Mouse (Mus musculus): ENCODE results near the gene Inpp5a. TPM values are rescaled to one million over a fixed set of nuclear protein-coding genes. Genes with fewer than 3 reads are reported as not detected.

Inpp5a gene
- polyA plus RNA-seq, 1 experiment from 2014 or later, result 25.2 TPM

DNA sequence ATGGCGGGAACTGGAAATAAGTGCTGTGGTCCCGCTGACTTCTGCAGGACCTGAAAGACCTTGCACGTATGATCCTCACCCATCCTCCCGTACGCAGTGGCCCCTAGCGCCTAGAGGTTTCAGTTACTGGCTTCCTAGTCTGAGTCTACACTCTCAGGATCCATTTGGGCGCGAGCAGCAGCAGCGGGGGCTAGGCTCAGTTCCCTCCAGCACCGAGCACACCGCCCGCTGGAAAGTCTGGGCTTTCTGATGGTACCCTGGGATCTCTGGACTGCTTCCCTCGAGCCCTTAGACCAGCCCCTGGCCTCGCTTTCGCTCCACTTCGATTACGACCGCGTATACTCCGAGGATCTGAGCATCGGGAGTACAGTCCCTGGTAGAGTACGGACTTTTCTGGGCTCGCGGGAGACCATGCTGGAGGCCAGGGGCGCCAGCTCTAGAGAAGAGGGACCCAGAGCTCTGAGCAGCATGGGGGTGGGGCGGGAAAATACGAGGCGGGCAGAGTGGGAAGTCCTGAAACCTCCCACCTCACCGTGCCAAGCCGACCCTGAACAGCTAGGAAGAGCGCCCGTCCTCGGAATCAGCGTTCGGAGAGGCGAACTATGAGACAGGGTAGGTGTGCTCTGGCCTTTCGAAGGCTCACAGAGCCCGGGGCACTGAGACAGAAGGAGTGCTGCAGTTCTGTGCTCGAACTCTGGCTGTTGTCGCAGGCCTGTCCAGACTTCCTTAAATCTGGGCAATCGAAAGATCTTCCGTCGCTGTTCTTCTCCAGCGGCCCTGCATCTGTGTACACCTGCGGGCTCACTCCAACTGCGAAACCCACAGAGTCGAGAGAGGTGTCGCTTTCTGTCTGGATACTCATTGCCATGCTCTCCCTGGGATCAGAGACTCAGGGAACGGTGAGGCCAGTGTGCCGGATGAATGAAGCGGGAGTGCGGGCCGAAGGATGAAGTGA, 195.6 kb downstream of the Inpp5a start:
- Histone ChIP-seq H3K27me3 (ENCODE audit: control insufficient read depth, insufficient read depth, low read length) (peaks cover 94% of the 10 kb centered on the region), H3K27ac (ENCODE audit: low read depth, low read length) (no peak overlapping the region), H3K4me3 (ENCODE audit: low read depth, low read length) (peak overlapping the region; percentile 44), H3K4me1 (ENCODE audit: control insufficient read depth, insufficient read depth, low read length) (peaks cover 24% of the 10 kb centered on the region), H3K4me2 (peak overlapping the region; percentile 59), H3K9me3 (ENCODE audit: control insufficient read depth, low read length) (no peaks in the 10 kb centered on the region), H3K36me3 (ENCODE audit: control insufficient read depth, insufficient read depth, low read length) (no peaks in the 10 kb centered on the region), H3K9ac (ENCODE audit: low read length) (peak overlapping the region; percentile 55; the same call in 1 of the 2 replicates)
- WGBS, result 1% methylated on average over 53 of the region's 53 CpGs
- ATAC-seq (ENCODE audit: low FRiP score) (no peak), DNase-seq (ENCODE audit: low spot score, missing footprints) (peak; percentile 97)

DNA sequence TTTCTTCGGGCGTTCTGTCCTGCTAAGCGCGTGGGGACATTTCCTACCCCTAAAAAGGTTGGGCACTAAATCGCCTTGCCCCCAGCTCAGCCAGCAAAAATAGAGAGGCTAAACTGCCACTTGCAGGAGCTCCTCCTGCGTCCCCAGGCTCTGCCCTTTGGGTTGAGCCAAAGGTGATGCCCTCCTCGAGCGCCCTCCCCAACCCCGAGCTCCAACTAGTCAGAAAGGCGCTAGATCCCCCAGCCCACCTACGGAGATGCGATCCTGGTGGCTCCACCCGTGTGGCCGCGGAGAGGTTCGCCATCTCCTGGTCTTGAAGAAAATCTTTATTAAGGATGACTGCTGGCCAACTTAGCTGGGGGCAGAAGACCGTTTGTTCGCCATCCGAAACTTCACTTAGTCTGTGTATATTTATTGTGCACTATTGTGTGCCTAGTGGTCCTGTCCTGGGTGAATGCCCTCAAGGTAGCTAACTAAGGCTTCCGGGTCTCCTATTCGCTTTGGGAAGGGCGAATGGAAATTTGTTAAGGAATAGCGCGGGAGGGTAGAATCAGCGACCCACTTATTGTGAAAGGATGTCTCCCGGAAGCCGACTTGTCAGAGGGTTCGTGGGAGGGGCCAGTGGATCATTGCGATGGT, 196.4 kb downstream of the Inpp5a start:
- DNase-seq (ENCODE audit: low spot score, missing footprints), result peak; percentile 92
- ATAC-seq (ENCODE audit: low FRiP score), result no peak
- Histone ChIP-seq H3K9ac (ENCODE audit: low read length) (peak overlapping the region; percentile 55; the same call in 1 of the 2 replicates), H3K27ac (ENCODE audit: low read depth, low read length) (no peak overlapping the region), H3K4me2 (peak overlapping the region; percentile 59), H3K36me3 (ENCODE audit: control insufficient read depth, insufficient read depth, low read length) (no peaks in the 10 kb centered on the region), H3K27me3 (ENCODE audit: control insufficient read depth, insufficient read depth, low read length) (peaks cover 91% of the 10 kb centered on the region), H3K4me3 (ENCODE audit: low read depth, low read length) (peak overlapping the region; percentile 44), H3K4me1 (ENCODE audit: control insufficient read depth, insufficient read depth, low read length) (peaks cover 24% of the 10 kb centered on the region), H3K9me3 (ENCODE audit: control insufficient read depth, low read length) (no peaks in the 10 kb centered on the region)
- 1% methylated on average over 29 of the region's 29 CpGs for WGBS

DNA sequence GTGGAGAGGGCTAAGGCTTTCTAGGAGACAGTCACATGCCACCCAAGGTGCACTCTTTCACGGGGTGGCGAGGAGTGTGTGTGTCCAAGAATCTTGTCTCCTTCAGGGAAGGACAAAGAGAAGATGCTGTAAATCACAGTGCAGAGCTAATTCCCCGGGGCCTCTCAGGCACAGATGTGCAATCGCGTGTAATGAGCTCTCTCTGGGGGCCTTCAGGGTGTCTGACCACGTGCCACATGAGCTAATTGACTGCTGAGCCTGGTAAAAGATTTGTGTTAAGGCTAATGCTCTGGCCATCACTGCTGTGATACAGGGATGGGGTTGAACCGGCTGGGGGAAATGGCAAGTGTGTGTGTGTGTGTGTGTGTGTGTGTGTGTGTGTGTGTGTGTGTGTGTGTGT, 199.0 kb downstream of the Inpp5a start:
- no peak overlapping the region for H3K4me2 ChIP-seq
- 36% methylated on average over 7 of the region's 7 CpGs for WGBS
- DNase-seq (ENCODE audit: low spot score, missing footprints) (no peak), ATAC-seq (ENCODE audit: low FRiP score) (peak; percentile 6; the same call in 1 of the 2 replicates)
- no peaks in the 10 kb centered on the region for H3K36me3 ChIP-seq (ENCODE audit: control insufficient read depth, insufficient read depth, low read length)
- no peak overlapping the region for H3K4me3 ChIP-seq (ENCODE audit: low read depth, low read length)
- H3K27me3 ChIP-seq (ENCODE audit: control insufficient read depth, insufficient read depth, low read length), result peaks cover 65% of the 10 kb centered on the region
- H3K4me1 ChIP-seq (ENCODE audit: control insufficient read depth, insufficient read depth, low read length), result peaks cover 9% of the 10 kb centered on the region; the same call in 1 of the 2 replicates
- no peaks in the 10 kb centered on the region for H3K9me3 ChIP-seq (ENCODE audit: control insufficient read depth, low read length)
- no peak overlapping the region for H3K9ac ChIP-seq (ENCODE audit: low read length)
- no peak overlapping the region for H3K27ac ChIP-seq (ENCODE audit: low read depth, low read length)

DNA sequence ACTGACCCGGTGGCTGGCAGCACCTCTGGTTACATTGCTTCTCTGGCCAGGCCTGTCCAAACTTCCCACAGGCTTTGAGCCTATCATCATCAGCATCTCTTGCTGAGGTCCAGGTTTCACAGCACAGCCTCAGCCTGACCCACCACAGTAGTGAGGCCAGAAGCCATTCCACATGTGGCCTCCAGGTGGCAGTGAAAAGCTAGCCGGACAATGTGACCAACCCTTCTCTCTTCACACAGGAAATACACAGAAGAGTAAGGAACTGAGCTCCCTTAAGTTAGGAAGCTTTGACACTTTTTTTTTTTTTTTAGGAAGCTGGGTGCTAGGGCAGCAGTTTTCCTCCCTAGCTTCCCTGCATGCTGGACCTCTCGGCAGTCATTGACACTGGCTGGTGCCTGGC, 201.4 kb downstream of the Inpp5a start:
- Histone ChIP-seq H3K4me1 (ENCODE audit: control insufficient read depth, insufficient read depth, low read length) (0 out of 2 replicates have a peak, but pooled peaks cover 2% of the 10 kb centered on the region), H3K9ac (ENCODE audit: low read length) (no peak overlapping the region), H3K4me2 (no peak overlapping the region), H3K27me3 (ENCODE audit: control insufficient read depth, insufficient read depth, low read length) (peaks cover 41% of the 10 kb centered on the region), H3K36me3 (ENCODE audit: control insufficient read depth, insufficient read depth, low read length) (no peaks in the 10 kb centered on the region), H3K9me3 (ENCODE audit: control insufficient read depth, low read length) (no peaks in the 10 kb centered on the region), H3K4me3 (ENCODE audit: low read depth, low read length) (no peak overlapping the region), H3K27ac (ENCODE audit: low read depth, low read length) (no peak overlapping the region)
- peak; percentile 60 for ATAC-seq (ENCODE audit: low FRiP score)
- 30% methylated on average over 3 of the region's 3 CpGs for WGBS
- peak; percentile 88 for DNase-seq (ENCODE audit: low spot score, missing footprints)

DNA sequence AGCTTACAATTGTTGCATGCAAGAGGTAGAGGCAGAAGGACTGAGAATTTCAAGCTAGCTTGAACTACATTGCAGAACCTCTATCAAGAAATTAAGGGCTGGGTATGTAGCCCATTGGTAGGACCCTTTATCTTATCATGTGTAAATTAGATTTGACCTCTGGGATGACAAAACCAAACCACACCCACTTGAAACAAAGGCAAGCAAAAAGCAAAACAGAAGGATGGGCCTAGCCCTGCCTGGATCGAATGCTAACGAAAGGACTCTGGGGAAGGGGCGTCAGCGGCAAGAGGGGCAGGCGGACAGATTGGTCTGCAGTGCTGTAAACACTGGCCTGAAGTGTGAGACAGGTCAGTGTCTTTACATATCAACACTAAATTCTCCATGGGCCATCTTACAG, 202.4 kb downstream of the Inpp5a start:
- H3K9me3 ChIP-seq (ENCODE audit: control insufficient read depth, low read length), result no peaks in the 10 kb centered on the region
- DNase-seq (ENCODE audit: low spot score, missing footprints) (no peak), ATAC-seq (ENCODE audit: low FRiP score) (no peak)
- no peak overlapping the region for H3K4me2 ChIP-seq
- 85% methylated on average over 5 of the region's 5 CpGs for WGBS
- H3K4me3 ChIP-seq (ENCODE audit: low read depth, low read length), result no peak overlapping the region
- H3K27me3 ChIP-seq (ENCODE audit: control insufficient read depth, insufficient read depth, low read length), result peaks cover 31% of the 10 kb centered on the region
- H3K4me1 ChIP-seq (ENCODE audit: control insufficient read depth, insufficient read depth, low read length), result 0 out of 2 replicates have a peak, but pooled peaks cover 2% of the 10 kb centered on the region
- H3K27ac ChIP-seq (ENCODE audit: low read depth, low read length), result no peak overlapping the region
- no peak overlapping the region for H3K9ac ChIP-seq (ENCODE audit: low read length)
- H3K36me3 ChIP-seq (ENCODE audit: control insufficient read depth, insufficient read depth, low read length), result no peaks in the 10 kb centered on the region

DNA sequence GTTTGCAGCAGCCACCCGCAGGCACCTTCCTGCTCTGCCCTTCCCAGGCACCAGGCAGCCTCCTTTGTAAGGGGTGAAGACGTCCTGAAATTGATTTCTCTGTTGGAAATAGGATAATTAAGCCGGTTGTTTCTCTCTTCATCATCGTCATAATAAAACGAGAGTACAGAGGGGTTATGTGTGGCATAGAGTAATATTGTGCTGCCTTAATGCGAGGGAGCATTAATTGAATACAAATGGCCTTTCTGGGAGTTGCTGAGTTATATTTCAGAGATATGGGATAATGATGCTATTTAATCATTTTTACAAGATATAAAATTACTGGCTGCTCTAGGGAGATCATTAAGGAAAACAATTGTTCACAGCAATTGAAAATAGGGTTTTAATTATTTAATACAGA, 206.4 kb downstream of the Inpp5a start:
- DNase-seq (ENCODE audit: low spot score, missing footprints) (no peak), ATAC-seq (ENCODE audit: low FRiP score) (no peak)
- Histone ChIP-seq H3K9me3 (ENCODE audit: control insufficient read depth, low read length) (no peaks in the 10 kb centered on the region), H3K9ac (ENCODE audit: low read length) (no peak overlapping the region), H3K4me1 (ENCODE audit: control insufficient read depth, insufficient read depth, low read length) (no peaks in the 10 kb centered on the region), H3K36me3 (ENCODE audit: control insufficient read depth, insufficient read depth, low read length) (no peaks in the 10 kb centered on the region), H3K4me3 (ENCODE audit: low read depth, low read length) (no peak overlapping the region), H3K27me3 (ENCODE audit: control insufficient read depth, insufficient read depth, low read length) (no peaks in the 10 kb centered on the region; the same call in 1 of the 2 replicates), H3K4me2 (no peak overlapping the region), H3K27ac (ENCODE audit: low read depth, low read length) (no peak overlapping the region)
- 78% methylated on average over 6 of the region's 6 CpGs for WGBS

DNA sequence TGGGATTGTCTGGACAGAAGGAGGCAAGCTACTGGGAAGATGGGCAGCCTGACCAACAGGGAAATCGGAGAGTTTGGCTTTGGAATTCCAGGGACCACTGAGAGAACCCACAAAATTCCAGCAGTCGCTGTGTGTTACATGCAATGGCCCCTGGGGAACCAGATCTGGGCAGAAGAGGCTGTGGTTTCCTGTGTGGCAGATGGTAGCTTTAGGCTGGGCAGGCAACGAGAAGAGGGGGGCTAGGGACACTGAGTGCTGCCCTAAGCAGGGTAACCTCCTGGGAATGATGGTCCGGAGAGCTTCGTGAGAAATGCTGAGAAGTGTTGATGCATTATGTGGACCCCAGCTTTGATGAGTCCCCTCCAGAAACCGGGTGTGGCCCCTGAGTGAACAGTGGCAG, 207.0 kb downstream of the Inpp5a start:
- Histone ChIP-seq H3K4me2 (no peak overlapping the region), H3K36me3 (ENCODE audit: control insufficient read depth, insufficient read depth, low read length) (no peaks in the 10 kb centered on the region)

DNA sequence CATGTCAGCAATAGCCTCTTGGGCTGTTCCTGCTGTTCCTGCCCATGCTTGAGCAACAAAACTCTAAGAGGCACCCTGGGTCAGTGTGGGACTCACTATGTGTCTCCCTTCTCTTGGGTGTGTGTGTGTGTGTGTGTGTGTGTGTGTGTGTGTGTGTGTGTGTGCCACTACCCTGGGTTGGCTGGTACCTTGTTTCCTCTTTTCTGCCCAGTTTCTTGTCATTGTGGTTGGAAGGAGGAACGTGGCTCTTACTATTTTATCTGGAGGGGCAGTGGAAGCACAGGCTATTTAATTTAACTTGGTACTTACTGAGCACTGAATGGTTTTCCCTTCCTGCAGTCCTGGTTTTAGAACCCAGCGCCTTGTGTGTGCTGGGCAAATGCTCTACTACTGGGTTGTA, 221.4 kb downstream of the Inpp5a start:
- DNase-seq (ENCODE audit: low spot score, missing footprints), result no peak
- no peak overlapping the region for H3K9ac ChIP-seq (ENCODE audit: low read length)
- H3K4me1 ChIP-seq (ENCODE audit: control insufficient read depth, insufficient read depth, low read length), result no peaks in the 10 kb centered on the region
- no peak for ATAC-seq (ENCODE audit: low FRiP score)
- no peak overlapping the region for H3K27ac ChIP-seq (ENCODE audit: low read depth, low read length)
- H3K36me3 ChIP-seq (ENCODE audit: control insufficient read depth, insufficient read depth, low read length), result no peaks in the 10 kb centered on the region
- no peaks in the 10 kb centered on the region for H3K9me3 ChIP-seq (ENCODE audit: control insufficient read depth, low read length)
- no peak overlapping the region for H3K4me3 ChIP-seq (ENCODE audit: low read depth, low read length)
- WGBS, result 80% methylated on average over 2 of the region's 2 CpGs
- no peaks in the 10 kb centered on the region for H3K27me3 ChIP-seq (ENCODE audit: control insufficient read depth, insufficient read depth, low read length)
- H3K4me2 ChIP-seq, result no peak overlapping the region

More for the DNA sequence above, 207.0 kb downstream of the Inpp5a start:
- 68% methylated on average over 6 of the region's 6 CpGs for WGBS
- DNase-seq (ENCODE audit: low spot score, missing footprints) (no peak), ATAC-seq (ENCODE audit: low FRiP score) (no peak)
- Histone ChIP-seq H3K27me3 (ENCODE audit: control insufficient read depth, insufficient read depth, low read length) (no peaks in the 10 kb centered on the region), H3K4me1 (ENCODE audit: control insufficient read depth, insufficient read depth, low read length) (no peaks in the 10 kb centered on the region), H3K4me3 (ENCODE audit: low read depth, low read length) (no peak overlapping the region), H3K9me3 (ENCODE audit: control insufficient read depth, low read length) (no peaks in the 10 kb centered on the region), H3K9ac (ENCODE audit: low read length) (no peak overlapping the region), H3K27ac (ENCODE audit: low read depth, low read length) (no peak overlapping the region)

All from midbrain, embryonic 11.5 days (tissue).